Mouse (Mus musculus) hindbrain, embryonic 11.5 days (tissue): Measurements from ENCODE around the gene Gamt. TPM values are rescaled to one million over a fixed set of nuclear protein-coding genes. Genes with fewer than 3 reads are reported as not detected.
"Not testable (repeated sequence)": the region's sequence is repeated elsewhere in the genome, so short reads cannot be mapped to it uniquely, and the experiment has no call there.

Experiments used
- ATAC-seq: fragments of 200-750 bp; cut with Nextera tagmentation; 2 replicates; pipeline ENCODE4 v1.8.0; 2017; ENCODE audit warnings: mild to moderate bottlenecking, moderate TSS enrichment, moderate library complexity; ENCODE audit not compliant: low FRiP score
- DNase-seq: peaks from one replicate; pipeline ENCODE4 v3.0.0-alpha.2; 2015; ENCODE audit warnings: low spot score
- H3K27ac ChIP-seq: fragments of 300-500 bp; sonication (generic); 2 replicates; pipeline ENCODE4 v1.5.1; 2014; ENCODE audit warnings: mild to moderate bottlenecking, low read depth, low read length
- H3K27me3 ChIP-seq: fragments of 300-500 bp; sonication (generic); 2 replicates; pipeline ENCODE4 v1.6.1; 2014; ENCODE audit warnings: mild to moderate bottlenecking, low read length, moderate library complexity, mixed read lengths; ENCODE audit not compliant: control insufficient read depth, insufficient read depth
- H3K36me3 ChIP-seq: fragments of 300-500 bp; sonication (generic); 2 replicates; pipeline ENCODE4 v1.6.1; 2014; ENCODE audit warnings: mild to moderate bottlenecking, low read length, moderate library complexity, mixed read lengths; ENCODE audit not compliant: control insufficient read depth, insufficient read depth
- H3K4me1 ChIP-seq: fragments of 300-500 bp; sonication (generic); replicated peaks from 2 replicates; pipeline ENCODE4 v1.6.1; 2014; ENCODE audit warnings: low read length, mixed read lengths; ENCODE audit not compliant: control insufficient read depth, insufficient read depth
- H3K4me2 ChIP-seq: fragments of 300-500 bp; sonication (generic); replicated peaks from 2 replicates; pipeline ENCODE4 v1.6.1; 2014; ENCODE audit warnings: mild to moderate bottlenecking, low read depth, low read length
- H3K4me3 ChIP-seq: fragments of 300-500 bp; sonication (generic); 2 replicates; pipeline ENCODE4 v1.5.1; 2014; ENCODE audit warnings: low read depth, low read length
- H3K9ac ChIP-seq: fragments of 300-500 bp; sonication (generic); 2 replicates; pipeline ENCODE4 v1.6.1; 2014; ENCODE audit warnings: low read depth, low read length
- H3K9me3 ChIP-seq: fragments of 300-500 bp; sonication (generic); 2 replicates; pipeline ENCODE4 v1.6.1; 2016; ENCODE audit warnings: low read length; ENCODE audit not compliant: control insufficient read depth
- WGBS: fragments of 180-500 bp; shearing (Covaris S2); extraction: QIAGEN DNeasy Blood & Tissue Kit; methylation state at CpG from one replicate; pipeline ENCODE4 v1.1.7; 2014; 5-methylcytosine and 5-hydroxymethylcytosine counted together
- polyA plus RNA-seq: library from polyadenylated mRNA; unstranded; fragments of >200 nt; fragmentation: Nextera tagmentation; extraction: Ambion mirVana; gene quantifications from 2 replicates; pipeline ENCODE4 v1.2.1, GENCODE M21; 2014

The Gamt gene
- polyA plus RNA-seq, 1 experiment from 2014 or later = 30.4 TPM

DNA sequence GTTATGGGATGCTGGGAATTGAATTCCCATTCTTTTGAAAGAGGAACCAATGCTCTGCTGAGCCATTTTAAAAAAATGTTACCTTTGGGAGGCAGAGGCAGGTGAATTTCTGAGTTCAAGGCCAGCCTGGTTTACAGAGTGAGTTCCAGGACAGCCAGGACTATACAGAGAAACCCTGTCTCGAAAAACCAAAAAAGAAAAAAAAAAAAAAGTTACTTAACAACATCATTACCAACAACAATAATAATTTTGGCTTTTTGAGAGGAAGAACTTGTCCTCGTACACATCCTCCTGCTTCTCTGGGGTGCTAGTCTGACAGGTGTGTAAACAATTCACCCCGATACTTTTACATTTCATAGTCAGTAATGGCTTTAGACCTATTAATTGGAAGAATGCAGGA is 12.4 kb downstream of the Gamt start:
- H3K4me3 ChIP-seq, DNase-seq, H3K27me3 ChIP-seq, H3K4me2 ChIP-seq, H3K9me3 ChIP-seq, H3K4me1 ChIP-seq, ATAC-seq, H3K36me3 ChIP-seq, H3K27ac ChIP-seq, H3K9ac ChIP-seq: not testable (repeated sequence)
- 48% methylated on average over 3 of the region's 3 CpGs for WGBS

DNA sequence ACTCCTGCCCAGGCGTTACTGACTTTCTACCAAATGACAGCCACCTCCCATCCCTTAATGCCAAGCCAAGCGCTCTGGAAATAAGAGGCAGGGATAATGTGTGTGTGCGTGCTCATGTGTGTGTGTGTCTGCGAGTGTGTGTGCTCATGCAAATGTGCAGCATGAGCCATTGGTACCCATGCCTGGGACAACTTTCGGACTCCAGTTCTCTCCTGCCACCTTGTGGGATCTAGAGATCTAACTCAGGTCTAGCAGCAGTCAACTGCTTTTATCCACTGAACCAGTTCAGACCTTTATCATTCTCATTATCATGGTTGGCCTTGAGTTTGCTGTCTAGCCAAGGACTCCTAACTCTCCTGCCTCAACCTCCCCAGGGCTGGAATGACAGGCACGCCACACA is 13.0 kb downstream of the Gamt start:
- peak; percentile 29 for DNase-seq
- Histone ChIP-seq H3K4me2 (no peak overlapping the region), H3K9me3 (no peaks in the 10 kb centered on the region)

DNA sequence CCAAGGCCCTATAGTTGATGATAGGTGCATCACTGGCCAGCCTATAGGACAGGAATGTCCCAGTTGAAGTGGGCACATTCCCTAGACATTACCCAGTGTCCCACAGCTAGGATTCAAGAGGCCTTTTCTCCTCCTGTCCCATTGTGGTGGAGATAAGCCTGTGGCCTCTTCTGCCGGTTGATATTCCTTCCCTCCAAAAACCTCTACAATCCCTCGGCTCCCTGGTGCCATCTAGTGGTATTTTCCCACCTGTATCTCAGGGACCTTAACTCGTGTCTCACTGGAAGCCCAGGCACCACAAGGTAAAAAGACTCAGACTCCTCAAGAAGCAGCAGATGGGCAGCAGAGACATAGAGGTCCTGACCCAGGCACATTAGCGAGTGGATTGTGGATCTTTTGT is 15.2 kb downstream of the Gamt start:
- Histone ChIP-seq H3K9ac (peak overlapping the region; percentile 27; the same call in 1 of the 2 replicates), H3K36me3 (peaks cover 10% of the 10 kb centered on the region), H3K4me3 (no peak overlapping the region), H3K27ac (peak overlapping the region; percentile 42), H3K4me2 (no peak overlapping the region), H3K27me3 (no peaks in the 10 kb centered on the region), H3K9me3 (no peaks in the 10 kb centered on the region), H3K4me1 (peaks cover 3% of the 10 kb centered on the region)
- DNase-seq = peak; percentile 91
- WGBS = 5% methylated on average over 4 of the region's 4 CpGs
- ATAC-seq = no peak

More for the DNA sequence above, 13.0 kb downstream of the Gamt start:
- Histone ChIP-seq H3K9ac (no peak overlapping the region), H3K36me3 (no peaks in the 10 kb centered on the region), H3K27ac (no peak overlapping the region), H3K4me1 (peaks cover 3% of the 10 kb centered on the region; the same call in 1 of the 2 replicates), H3K4me3 (no peak overlapping the region), H3K27me3 (no peaks in the 10 kb centered on the region)
- 52% methylated on average over 6 of the region's 6 CpGs for WGBS
- ATAC-seq = no peak

DNA sequence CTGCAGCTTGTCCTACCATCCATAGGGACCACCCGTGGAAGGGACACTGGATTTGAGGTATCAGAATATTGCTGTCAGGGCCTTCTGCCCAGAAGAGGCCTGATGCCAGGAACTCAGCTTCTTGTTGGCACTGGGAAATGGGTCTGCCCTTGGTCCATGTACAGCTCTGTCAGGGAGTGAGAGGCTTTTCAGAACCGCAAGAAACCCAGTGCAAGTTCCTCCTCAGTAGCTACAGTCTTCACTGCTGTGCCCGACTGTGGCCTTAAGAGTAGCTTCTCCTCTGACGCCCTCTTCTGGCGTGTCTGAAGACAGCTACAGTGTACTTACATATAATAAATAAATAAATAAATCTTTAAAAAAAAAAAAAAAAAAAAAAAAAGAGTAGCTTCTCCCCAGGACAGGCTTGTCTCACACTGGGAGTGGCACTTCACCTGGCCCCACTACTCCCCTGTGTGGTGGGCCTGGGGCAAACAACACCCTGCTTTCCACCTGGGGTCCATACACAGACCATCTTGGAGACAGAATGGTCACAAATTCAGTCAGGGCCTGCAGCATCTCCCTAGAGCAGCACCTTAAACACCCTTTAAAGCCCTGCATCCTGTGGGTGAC is 15.9 kb downstream of the Gamt start:
- DNase-seq = peak; percentile 65
- no peaks in the 10 kb centered on the region for H3K9me3 ChIP-seq
- H3K36me3 ChIP-seq = peaks cover 14% of the 10 kb centered on the region
- H3K4me1 ChIP-seq = peaks cover 3% of the 10 kb centered on the region
- WGBS = 30% methylated on average over 5 of the region's 5 CpGs
- no peak overlapping the region for H3K4me2 ChIP-seq
- no peak overlapping the region for H3K4me3 ChIP-seq
- H3K9ac ChIP-seq = no peak overlapping the region
- ATAC-seq = no peak
- no peaks in the 10 kb centered on the region for H3K27me3 ChIP-seq
- H3K27ac ChIP-seq = peak overlapping the region; percentile 42; the same call in 1 of the 2 replicates

DNA sequence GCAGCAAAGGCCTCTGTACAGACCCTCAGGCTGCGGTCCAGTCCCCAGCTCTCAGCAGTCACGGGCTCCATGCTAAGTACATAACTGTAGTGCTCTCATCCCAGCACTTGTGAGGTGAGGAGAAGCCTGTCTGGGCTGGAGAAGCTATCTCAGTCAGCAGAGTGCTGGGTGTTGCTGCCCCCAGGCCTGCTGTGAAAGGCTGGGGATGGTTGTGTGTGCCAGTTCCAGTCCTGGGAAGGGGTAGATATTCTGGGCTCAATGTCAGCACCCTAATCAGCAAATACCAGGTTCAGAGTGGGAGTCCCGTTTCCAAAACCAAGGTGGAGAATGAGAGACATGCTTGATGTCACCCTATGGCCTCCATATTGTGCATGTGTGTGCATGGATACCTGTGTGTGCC is 18.2 kb downstream of the Gamt start:
- Histone ChIP-seq H3K27me3 (no peaks in the 10 kb centered on the region), H3K4me3 (no peak overlapping the region), H3K4me2 (no peak overlapping the region), H3K9ac (0 out of 2 replicates have a peak overlapping the region, but pooled peaks have one; percentile 23), H3K4me1 (peaks cover 3% of the 10 kb centered on the region; the same call in 1 of the 2 replicates), H3K9me3 (no peaks in the 10 kb centered on the region), H3K36me3 (peaks cover 20% of the 10 kb centered on the region), H3K27ac (no peak overlapping the region)
- ATAC-seq (no peak), DNase-seq (no peak)
- WGBS = 82% methylated on average over 3 of the region's 3 CpGs

DNA sequence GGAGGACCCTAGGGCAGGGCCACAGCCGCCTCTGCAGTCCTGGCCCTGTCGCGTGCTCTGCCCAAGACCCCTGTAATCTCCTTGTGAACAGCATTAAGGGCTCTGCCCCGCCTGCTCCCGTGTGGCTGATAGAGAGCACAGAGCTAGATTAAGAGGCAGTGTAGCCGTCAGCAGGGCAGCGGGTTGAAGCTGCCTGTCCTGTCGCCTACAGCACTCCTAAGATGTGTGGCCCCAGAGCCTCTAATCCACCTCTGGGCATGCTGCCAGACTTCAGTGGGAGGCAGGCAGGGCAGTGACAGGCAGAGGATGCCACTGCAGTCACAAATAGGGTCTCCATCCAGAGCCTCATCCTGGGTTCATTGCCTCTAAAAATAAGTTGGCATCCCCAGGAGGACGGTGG is 18.7 kb downstream of the Gamt start:
- Histone ChIP-seq H3K27ac (no peak overlapping the region), H3K36me3 (peaks cover 22% of the 10 kb centered on the region), H3K9me3 (no peaks in the 10 kb centered on the region), H3K9ac (no peak overlapping the region), H3K27me3 (no peaks in the 10 kb centered on the region), H3K4me3 (no peak overlapping the region), H3K4me1 (peaks cover 3% of the 10 kb centered on the region; the same call in 1 of the 2 replicates), H3K4me2 (no peak overlapping the region)
- no peak for DNase-seq
- no peak for ATAC-seq
- WGBS = 90% methylated on average over 9 of the region's 9 CpGs

DNA sequence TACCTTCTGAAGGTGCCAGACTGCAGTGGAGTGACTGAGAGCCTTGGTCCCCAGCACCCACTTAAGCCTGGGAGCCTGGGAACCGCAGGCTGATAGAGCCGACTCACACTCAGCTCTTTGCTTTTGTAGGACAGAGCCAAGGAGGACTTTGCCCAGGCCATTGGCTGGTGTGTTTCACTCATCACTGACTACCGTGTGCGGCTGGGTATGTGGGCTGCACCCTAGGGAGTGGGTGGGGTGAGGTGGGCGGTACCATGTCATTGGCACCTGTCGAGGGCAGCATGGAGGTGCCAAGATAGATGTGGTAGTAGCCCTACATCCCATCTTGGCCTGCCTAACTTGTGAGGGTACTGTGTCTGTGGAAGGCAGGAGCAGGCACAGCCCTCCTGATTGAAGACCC is 21.0 kb downstream of the Gamt start:
- H3K9ac ChIP-seq = no peak overlapping the region
- H3K4me2 ChIP-seq = no peak overlapping the region
- no peaks in the 10 kb centered on the region for H3K27me3 ChIP-seq
- H3K27ac ChIP-seq = no peak overlapping the region
- DNase-seq (no peak), ATAC-seq (no peak)
- WGBS = 89% methylated on average over 6 of the region's 6 CpGs
- H3K9me3 ChIP-seq = no peaks in the 10 kb centered on the region
- no peaks in the 10 kb centered on the region; the same call in 1 of the 2 replicates for H3K4me1 ChIP-seq
- H3K36me3 ChIP-seq = peaks cover 25% of the 10 kb centered on the region
- H3K4me3 ChIP-seq = no peak overlapping the region

DNA sequence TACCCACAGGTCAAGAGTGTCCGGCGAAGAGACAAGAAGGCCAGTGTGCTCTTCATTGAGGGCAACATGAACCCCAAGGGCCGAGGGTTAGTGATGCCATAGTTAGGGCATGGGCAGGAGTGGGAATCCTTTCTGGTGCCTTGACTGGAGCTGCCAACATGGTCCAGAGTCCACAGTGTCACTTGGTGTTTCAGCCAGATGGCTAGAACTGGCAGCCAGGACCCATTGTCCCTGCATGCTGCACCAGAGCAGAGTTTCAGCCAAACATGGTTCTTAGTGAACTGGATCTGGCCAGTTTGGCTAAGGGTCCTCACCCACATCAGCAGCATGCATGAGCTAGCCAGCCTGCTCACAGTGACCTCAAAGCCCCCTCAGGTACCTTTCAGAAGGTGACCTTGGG is 22.5 kb downstream of the Gamt start:
- H3K4me2 ChIP-seq = no peak overlapping the region
- no peak overlapping the region for H3K9ac ChIP-seq
- H3K9me3 ChIP-seq = no peaks in the 10 kb centered on the region
- H3K4me3 ChIP-seq = no peak overlapping the region
- peaks cover 25% of the 10 kb centered on the region for H3K36me3 ChIP-seq
- H3K4me1 ChIP-seq = no peaks in the 10 kb centered on the region; the same call in 1 of the 2 replicates
- WGBS = 95% methylated on average over 3 of the region's 3 CpGs
- DNase-seq (no peak), ATAC-seq (no peak)
- H3K27ac ChIP-seq = no peak overlapping the region
- no peaks in the 10 kb centered on the region for H3K27me3 ChIP-seq

DNA sequence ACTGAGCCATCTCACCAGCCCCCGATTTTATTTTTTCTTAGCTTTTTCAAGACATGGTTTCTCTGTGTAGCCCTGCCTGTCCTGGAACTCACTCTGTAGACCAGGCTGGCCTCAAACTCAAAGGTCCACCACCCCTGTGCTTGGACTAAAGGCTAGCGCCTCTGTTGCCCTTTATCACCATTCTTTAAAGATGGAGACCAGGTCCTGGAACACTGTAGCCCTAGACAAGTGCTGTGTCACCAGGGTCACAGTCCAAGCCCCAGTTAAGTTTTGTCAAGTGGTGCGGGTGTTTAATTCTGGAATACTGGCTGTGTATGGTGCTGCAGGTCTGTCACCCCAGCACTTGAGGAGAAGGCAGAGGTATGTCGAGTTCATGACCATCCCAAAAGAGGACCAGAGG is 23.8 kb downstream of the Gamt start:
- Histone ChIP-seq H3K27ac (no peak overlapping the region), H3K4me2 (no peak overlapping the region), H3K9ac (no peak overlapping the region), H3K4me1 (0 out of 2 replicates have a peak, but pooled peaks cover 2% of the 10 kb centered on the region), H3K9me3 (no peaks in the 10 kb centered on the region), H3K27me3 (no peaks in the 10 kb centered on the region), H3K36me3 (peaks cover 21% of the 10 kb centered on the region), H3K4me3 (no peak overlapping the region)
- WGBS = 90% methylated on average over 4 of the region's 4 CpGs
- DNase-seq = no peak
- ATAC-seq = no peak
